Mouse (Mus musculus): ENCODE results near the gene Aup1.

Gene Aup1

GRCm38 (mm10) chr6:83069488-83070246 lies 15.3 kb downstream of the Aup1 start:
- DNase-seq (ENCODE audit: low read depth, low spot score): no peak

DNA sequence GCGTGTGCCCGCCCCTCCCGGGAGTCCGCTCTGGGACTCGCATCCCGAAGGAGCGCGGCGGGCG lies 15.8 kb downstream of the Aup1 start, which contains the start of gene Tlx2:
Gene Tlx2 (minus strand): TSS at position 47 of the 64 bp plus-strand sequence.
- DNase-seq (ENCODE audit: low read depth, low spot score): no peak

- DNase-seq (ENCODE audit: low read depth, low spot score): no peak
Observed at GRCm38 (mm10) chr6:83070311-83071219, 16.2 kb downstream of the Aup1 start.

- no peak for DNase-seq (ENCODE audit: low read depth, low spot score)
Observed at GRCm38 (mm10) chr6:83071220-83071619, 16.9 kb downstream of the Aup1 start.

GRCm38 (mm10) chr6:83074979-83075378 lies 20.7 kb downstream of the Aup1 start:
- DNase-seq (ENCODE audit: low read depth, low spot score): no peak

DNA sequence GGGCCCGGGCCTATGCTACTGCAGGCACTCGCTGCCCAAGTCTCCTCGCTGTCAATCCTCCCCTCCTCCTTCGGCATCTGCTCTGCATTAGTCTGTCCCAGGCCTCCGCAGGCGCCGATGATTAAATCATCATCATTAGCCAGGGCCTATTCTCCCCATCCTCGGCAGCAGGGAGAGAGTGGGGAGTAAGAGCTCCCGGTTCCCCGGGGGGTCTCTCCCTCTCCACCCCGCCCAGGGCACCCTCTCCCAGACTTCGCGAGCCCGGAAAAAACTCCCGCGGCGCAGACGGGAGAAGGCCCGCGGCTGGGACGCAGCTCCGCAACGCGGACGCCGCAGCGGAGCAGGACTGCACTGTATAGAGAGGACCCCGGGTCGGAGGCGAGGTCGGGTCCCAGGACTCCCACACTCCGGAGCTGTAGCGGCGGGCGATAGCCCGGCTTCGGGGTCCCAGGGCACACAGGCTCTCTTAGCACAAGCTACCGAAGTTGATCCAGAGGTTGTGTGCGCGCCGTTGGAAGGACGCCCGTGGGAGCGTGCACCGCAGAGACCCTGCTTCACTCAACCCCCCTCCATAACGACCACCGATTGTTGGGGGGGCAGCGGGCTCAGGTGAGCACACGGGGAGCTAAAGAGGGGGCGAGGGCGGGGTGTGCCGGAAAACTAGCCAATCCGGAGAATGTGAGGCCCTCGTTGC lies 23.5 kb downstream of the Aup1 start, which contains the start of gene Pcgf1:
Gene Pcgf1 (plus strand): TSS at position 240 of the 694 bp plus-strand sequence.
- DNase-seq (ENCODE audit: low read depth, low spot score): no peak

DNA sequence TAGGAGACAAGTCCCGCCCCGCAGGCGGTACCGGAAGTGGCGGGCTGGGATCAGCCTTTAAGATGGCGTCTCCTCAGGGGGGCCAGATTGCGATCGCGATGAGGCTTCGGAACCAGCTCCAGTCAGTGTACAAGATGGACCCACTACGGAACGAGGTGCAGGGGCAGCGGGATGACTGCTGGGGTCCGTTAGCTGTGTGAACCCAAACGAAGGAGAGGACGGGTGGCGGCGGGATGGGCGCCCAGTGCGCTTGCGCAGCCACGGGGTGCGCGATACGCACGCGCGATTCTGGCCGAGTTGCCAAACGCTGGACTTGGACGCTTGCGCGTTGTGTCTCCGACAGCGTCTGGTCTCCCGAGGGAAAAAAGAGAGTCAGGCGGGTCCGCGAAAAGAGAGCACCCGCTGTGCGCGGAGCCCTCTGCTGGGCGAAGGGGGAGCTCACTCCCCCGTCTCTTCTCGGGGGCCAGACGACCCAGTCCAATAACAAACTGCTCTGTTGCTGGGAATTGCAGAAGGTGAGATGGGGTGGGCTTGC lies 24.1 kb downstream of the Aup1 start:
- DNase-seq (ENCODE audit: low read depth, low spot score): peak; percentile 99

DNA sequence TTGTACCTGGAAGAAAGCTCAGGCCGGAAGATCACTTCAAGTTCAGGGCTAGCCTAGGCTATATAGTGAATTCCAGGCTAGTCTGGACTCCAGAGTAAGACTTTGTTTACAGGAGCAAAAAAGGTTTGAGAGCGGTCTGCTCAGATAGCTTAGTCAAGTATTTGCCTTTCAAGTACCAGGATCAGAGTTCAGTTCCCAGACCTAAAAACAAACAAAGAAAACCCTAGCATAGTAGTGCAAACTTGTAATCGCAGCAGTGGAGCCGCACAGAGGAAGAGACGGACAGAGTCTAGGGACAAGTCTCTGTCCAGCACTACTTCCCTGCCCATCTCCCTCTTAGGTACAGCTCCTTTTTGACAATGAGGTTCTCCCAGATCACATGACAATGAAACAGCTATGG lies 25.9 kb downstream of the Aup1 start:
- DNase-seq (ENCODE audit: low read depth, low spot score): no peak

DNA sequence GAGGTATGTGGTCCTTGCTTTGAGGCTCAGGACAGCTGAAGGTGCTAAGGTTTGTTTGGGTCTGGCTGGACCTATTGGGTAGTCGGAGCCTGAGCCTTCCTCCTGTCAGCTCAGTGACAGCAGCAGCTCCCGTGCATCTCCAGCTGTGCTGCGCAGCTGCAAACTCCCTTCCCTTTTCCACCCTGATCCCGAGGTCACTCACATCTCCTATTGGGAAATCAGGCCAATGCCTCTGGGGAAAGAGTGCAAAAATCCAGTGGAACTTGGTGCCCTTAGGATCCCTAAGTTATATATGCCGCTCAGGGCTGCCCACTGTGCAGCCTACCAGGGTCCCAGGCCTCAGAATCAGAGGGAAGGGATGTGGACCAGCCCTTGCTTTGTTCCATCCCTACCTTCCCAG lies 29.2 kb downstream of the Aup1 start:
- no peak for DNase-seq (ENCODE audit: low read depth, low spot score)

- no peak for DNase-seq (ENCODE audit: low read depth, low spot score)
Observed at GRCm38 (mm10) chr6:83084477-83084876, 30.2 kb downstream of the Aup1 start.

DNA sequence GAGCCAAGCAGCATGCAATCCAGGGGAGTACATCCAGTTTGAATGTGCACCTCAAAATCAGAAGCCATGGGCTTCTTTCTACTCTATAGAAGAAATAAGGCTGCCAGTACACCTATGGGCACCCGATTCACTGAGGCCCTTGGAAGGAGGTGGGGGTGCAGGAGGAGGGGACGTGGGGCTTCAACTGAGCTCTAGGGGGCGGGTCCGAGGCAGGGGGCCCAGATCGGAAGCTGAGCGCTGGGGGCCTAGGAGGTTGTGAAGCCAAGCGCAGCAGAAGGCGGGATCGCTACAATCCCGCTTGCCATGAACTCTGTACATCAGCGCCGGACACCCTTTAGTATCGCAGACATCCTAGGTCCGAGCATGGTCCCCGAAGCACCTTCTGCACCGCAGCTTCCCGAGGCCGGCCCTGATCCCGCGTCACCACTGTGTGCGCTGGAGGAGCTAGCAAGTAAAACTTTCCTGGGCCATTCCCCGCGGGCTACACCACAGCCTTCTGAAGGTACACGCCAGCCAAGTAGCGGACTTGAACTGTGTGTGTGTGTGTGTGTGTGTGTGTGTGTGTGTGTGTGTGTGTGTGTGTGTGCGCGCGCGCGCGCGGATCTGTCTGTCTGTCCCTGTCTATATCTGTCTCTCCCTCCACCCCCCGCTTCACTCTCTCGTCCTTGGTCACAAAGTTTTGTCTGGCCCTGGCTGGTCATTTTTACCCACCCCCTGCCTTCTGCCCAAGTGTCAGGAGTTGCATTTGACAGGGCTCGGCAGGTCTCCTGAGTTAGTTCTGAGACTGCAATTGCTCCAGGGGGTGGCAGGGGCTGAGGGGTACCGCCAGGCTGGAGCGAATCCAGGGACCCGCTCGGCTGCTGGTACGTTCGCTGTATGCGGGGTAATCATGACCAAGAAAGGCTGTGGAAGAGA lies 32.1 kb downstream of the Aup1 start, which contains the start of gene Lbx2:
Gene Lbx2 (plus strand): TSS at position 247 of the 915 bp plus-strand sequence.
- DNase-seq (ENCODE audit: low read depth, low spot score): no peak

DNA sequence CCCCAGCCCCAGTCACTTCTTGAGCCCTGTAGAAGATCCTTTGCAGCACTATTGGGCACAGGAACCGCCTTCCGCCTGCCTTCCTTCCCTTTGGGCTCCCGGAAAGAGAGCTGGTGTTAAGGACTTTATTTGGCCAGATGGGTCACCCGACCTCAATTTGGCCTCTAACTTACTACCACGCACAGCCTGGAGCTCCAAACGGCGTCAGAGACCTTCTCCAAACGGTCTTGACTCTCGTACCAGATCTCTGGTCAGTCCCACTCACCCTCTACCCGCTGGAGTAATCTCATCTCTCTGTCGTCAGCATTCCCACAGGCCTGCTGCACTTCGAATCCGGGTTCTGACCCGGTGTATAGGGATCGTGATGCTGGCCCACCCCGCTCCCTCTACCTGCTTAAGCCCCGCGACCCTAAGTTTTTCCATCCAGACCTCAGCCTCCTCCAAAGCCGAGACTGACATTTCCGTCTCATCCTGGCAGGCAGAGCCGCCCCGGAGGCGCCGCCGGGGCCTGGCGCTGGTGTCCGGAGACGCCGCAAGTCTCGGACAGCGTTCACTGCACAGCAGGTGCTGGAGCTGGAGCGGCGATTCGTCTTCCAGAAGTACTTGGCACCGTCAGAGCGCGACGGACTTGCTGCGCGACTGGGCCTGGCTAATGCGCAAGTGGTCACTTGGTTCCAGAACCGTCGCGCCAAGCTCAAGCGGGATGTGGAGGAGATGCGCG lies 33.0 kb downstream of the Aup1 start:
- no peak for DNase-seq (ENCODE audit: low read depth, low spot score)

- no peak for DNase-seq (ENCODE audit: low read depth, low spot score)
Observed at GRCm38 (mm10) chr6:83087926-83088260, 33.6 kb downstream of the Aup1 start.

- no peak for DNase-seq (ENCODE audit: low read depth, low spot score)
Observed at GRCm38 (mm10) chr6:83092416-83093127, 38.3 kb downstream of the Aup1 start.

GRCm38 (mm10) chr6:83095968-83096367 lies 41.6 kb downstream of the Aup1 start:
- DNase-seq (ENCODE audit: low read depth, low spot score): no peak

- no peak for DNase-seq (ENCODE audit: low read depth, low spot score)
Observed at GRCm38 (mm10) chr6:83098411-83098810, 44.1 kb downstream of the Aup1 start.

- peak; percentile 70 for DNase-seq (ENCODE audit: low read depth, low spot score)
Observed at GRCm38 (mm10) chr6:83101316-83101687, 47.0 kb downstream of the Aup1 start, which contains the start of the genes Ccdc142 and Gm42688. TSS of gene Ccdc142 (plus strand) at chr6:83101601. TSS of gene Gm42688 (plus strand) at chr6:83101617.

- DNase-seq (ENCODE audit: low read depth, low spot score): no peak
Observed at GRCm38 (mm10) chr6:83101688-83102556, 47.6 kb downstream of the Aup1 start.

DNA sequence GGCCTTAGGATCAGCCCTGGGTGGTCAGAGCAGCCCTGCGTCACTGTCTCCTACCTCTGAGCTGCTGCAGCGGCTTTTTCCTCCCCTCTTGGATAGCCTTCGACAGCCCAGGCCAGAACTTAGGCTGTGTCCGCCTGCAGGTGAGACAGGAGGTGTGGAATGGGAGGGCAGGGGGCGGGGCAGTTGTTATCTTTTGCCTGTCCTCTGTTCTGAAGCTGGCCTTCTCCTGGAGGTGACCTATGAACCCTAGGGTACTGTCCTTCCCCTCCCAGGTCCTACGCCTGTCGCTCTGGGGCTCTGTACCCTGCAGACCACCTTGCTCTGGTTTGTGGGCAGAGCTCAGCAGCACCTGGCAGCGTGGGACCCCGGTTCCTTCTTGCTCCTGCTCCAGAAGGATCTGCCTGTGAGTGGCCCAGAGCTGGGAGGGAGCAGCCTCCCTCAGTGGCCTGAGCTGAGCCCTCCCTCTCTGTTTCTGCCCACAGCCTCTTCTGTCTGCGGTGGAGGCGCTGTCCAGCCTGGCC lies 48.9 kb downstream of the Aup1 start:
- no peak for DNase-seq (ENCODE audit: low read depth, low spot score)
